In genomic region chr11:29525988-29526794, GRCm38 (mm10) we compare ENCODE assay signal across 8 mouse cellular contexts. TPM values are rescaled to one million over a fixed set of nuclear protein-coding genes. Genes with fewer than 3 reads are reported as not detected.
DNase-seq lines count a peak whose midpoint lies in the region; ATAC-seq and TF ChIP-seq lines count a peak whose summit lies in the region.

TSS of gene Mtif2 (plus strand) at chr11:29526408.

- H3K36me3 ChIP-seq in macrophage (ENCODE audit: inconsistent target): peaks cover 15% of the 10 kb centered on the region

- peak; percentile 90 for DNase-seq in embryo, embryonic 10 days (ENCODE audit: low spot score)
- peak; percentile 75 for DNase-seq in gastrocnemius, postnatal 10 days
- DNase-seq in hindlimb bud, embryonic 11.5 days (ENCODE audit: extremely low spot score, low read depth, low spot score): peak; percentile 44
- peak; percentile 78 to 79 for DNase-seq in left cerebral cortex, adult 2 months (ENCODE audit: extremely low spot score in 1 of 2, low spot score in 2 of 2)
- DNase-seq in retina, postnatal 7 days (ENCODE audit: low read depth, low spot score): peak; percentile 77
- DNase-seq in urinary bladder, adult 18-20 months (ENCODE audit: low spot score in 2 of 2): peak; percentile 62 to 77

- intact Hi-C loops in left cerebral cortex, adult 2 months (cut with DNase I): loop anchor here (2.0 to 5.0 kb wide), 2 partner anchors 21 to 259 kb away; partner anchors contain the start of gene Clhc1

- peak within 1 kb of the TSS; percentile 84 for H3K4me3 ChIP-seq in left cerebral cortex, adult 2 months
- peak within 1 kb of the TSS; percentile 82 for H3K4me3 ChIP-seq in macrophage (ENCODE audit: inconsistent target)

- ATAC-seq in activated CD4-positive, CD25-positive, alpha-beta regulatory T cell, adult 4 months: peak; percentile 74

- H3K27ac ChIP-seq in left cerebral cortex, adult 2 months: peak within 1 kb of the TSS; percentile 91
- peak within 1 kb of the TSS; percentile 57 for H3K27ac ChIP-seq in macrophage

- peaks cover 26% of the 10 kb centered on the region for H3K79me2 ChIP-seq in macrophage (ENCODE audit: inconsistent target)

- WGBS in macrophage (ENCODE audit: missing documents): 4% methylated on average over 46 of the region's 47 CpGs

- TF ChIP-seq CTCF in left cerebral cortex, adult 2 months (IDR thresholded peaks at IDR 0.05): no peak; the same call in none of the 2 replicates

RNA-seq across cellular contexts. Expression of gene Mtif2, which starts in this region (rescaled TPM):
- 10 to 100 TPM; 47.4 to 52.1 TPM for polyA plus RNA-seq in activated CD4-positive, CD25-positive, alpha-beta regulatory T cell, adult 4 months (2017; shearing (Covaris generic))
- total RNA-seq in gastrocnemius, postnatal 10 days (2021): 10 to 100 TPM; 25.0 to 25.1 TPM
- 10 to 100 TPM; 31.6 to 34.2 TPM for total RNA-seq in left cerebral cortex, adult 2 months (2021)
- total RNA-seq in macrophage (2018; cell fraction: chromatin; rRNA removed): 10 to 100 TPM; 15.8 to 94.2 (median 65.4) TPM
- 10 to 100 TPM; 10.5 to 24.6 (median 21.6) TPM for total RNA-seq in macrophage (2018; cell fraction: cytosol; rRNA removed)
- 10 to 100 TPM; 14.1 to 64.9 (median 42.9) TPM for total RNA-seq in macrophage (2018; cell fraction: nucleus; rRNA removed)
- polyA plus RNA-seq in macrophage (2018): 21.0 to 31.8 TPM (median 21.2 TPM) in 3 replicates

Comparison
In these comparisons a context has a peak if more than half of its experiments do, and no peak if none do; other contexts are left out.
1. Peak in every context shown above with its lines: DNase-seq, ATAC-seq, H3K4me3 ChIP-seq and H3K27ac ChIP-seq.